Comparison of ENCODE assay signal across 15 mouse cellular contexts in genomic region chr11:99250241-99250640, GRCm38 (mm10). TPM values are rescaled to one million over a fixed set of nuclear protein-coding genes. Genes with fewer than 3 reads are reported as not detected.
A peak's percentile ranks its signal among the peaks of the same experiment; 100 is the strongest.
DNase-seq lines count a peak whose midpoint lies in the region; ATAC-seq and TF ChIP-seq lines count a peak whose summit lies in the region.
"Had no signal": no experiment of that assay in that cellular context is flagged by ENCODE, and none has a peak within 500 bp of the region (broad histone marks: within the 10 kb centered on the region; RNA-seq: fewer than 3 reads in every experiment).

No protein-coding gene starts in this region.

- H3K4me3 ChIP-seq in heart, embryonic 13.5 days, result no peak overlapping the region
- H3K4me3 ChIP-seq in heart, adult 2 months, result no peak overlapping the region
- H3K4me3 ChIP-seq in cortical plate, adult 2 months (ENCODE audit: insufficient read depth, low read length), result no peak overlapping the region
- H3K4me3 ChIP-seq in olfactory bulb, adult 2 months (ENCODE audit: insufficient read depth, low read depth, low read length), result no peak overlapping the region
- no peak overlapping the region for H3K4me3 ChIP-seq in forebrain, embryonic 13.5 days

- H3K27me3 ChIP-seq in heart, embryonic 13.5 days (replicated peaks), result no peaks in the 10 kb centered on the region
- H3K27me3 ChIP-seq in heart, adult 2 months (ENCODE audit: control insufficient read depth, insufficient read depth, low read length), result no peaks in the 10 kb centered on the region
- no peaks in the 10 kb centered on the region for H3K27me3 ChIP-seq in forebrain, embryonic 13.5 days

- TF ChIP-seq POLR2A in heart, adult 2 months (IDR thresholded peaks at IDR 0.05; ENCODE audit: insufficient read depth, low read depth, low read length), result no peak
- peak; percentile 60 for TF ChIP-seq POLR2A in cortical plate, adult 2 months (IDR thresholded peaks at IDR 0.05; ENCODE audit: extremely low read depth, insufficient read depth, low read length)
- no peak for TF ChIP-seq POLR2A in olfactory bulb, adult 2 months (IDR thresholded peaks at IDR 0.05; ENCODE audit: insufficient read depth, low read depth, low read length)

- H3K36me3 ChIP-seq in heart, embryonic 13.5 days, result no peaks in the 10 kb centered on the region
- H3K36me3 ChIP-seq in heart, adult 2 months (ENCODE audit: control insufficient read depth, insufficient read depth, low read length), result no peaks in the 10 kb centered on the region
- H3K36me3 ChIP-seq in forebrain, embryonic 13.5 days (ENCODE audit: poor library complexity, severe bottlenecking), result no peaks in the 10 kb centered on the region

- TF ChIP-seq EP300 in heart, adult 2 months (IDR thresholded peaks at IDR 0.05; ENCODE audit: insufficient read depth, low read depth, low read length), result no peak

- H3K27ac ChIP-seq in heart, embryonic 13.5 days (replicated peaks), result no peak overlapping the region
- H3K27ac ChIP-seq in heart, adult 2 months, result no peak overlapping the region
- H3K27ac ChIP-seq in cortical plate, adult 2 months (ENCODE audit: insufficient read depth, low read length), result no peak overlapping the region
- H3K27ac ChIP-seq in olfactory bulb, adult 2 months (ENCODE audit: insufficient read depth, low read depth, low read length), result peak overlapping the region; percentile 55
- H3K27ac ChIP-seq in forebrain, embryonic 13.5 days, result no peak overlapping the region

- H3K4me1 ChIP-seq in heart, embryonic 13.5 days, result no peaks in the 10 kb centered on the region; the same call in 1 of the 2 replicates
- H3K4me1 ChIP-seq in heart, adult 2 months (ENCODE audit: control insufficient read depth, insufficient read depth, low read length), result no peaks in the 10 kb centered on the region
- H3K4me1 ChIP-seq in cortical plate, adult 2 months (ENCODE audit: control insufficient read depth, insufficient read depth, low read length), result peaks cover 3% of the 10 kb centered on the region; the same call in 1 of the 2 replicates
- peaks cover 6% of the 10 kb centered on the region for H3K4me1 ChIP-seq in olfactory bulb, adult 2 months (ENCODE audit: control insufficient read depth, insufficient read depth, low read length)
- no peaks in the 10 kb centered on the region for H3K4me1 ChIP-seq in forebrain, embryonic 13.5 days

- H3K4me2 ChIP-seq in heart, embryonic 13.5 days, result no peak overlapping the region
- H3K4me2 ChIP-seq in forebrain, embryonic 13.5 days, result no peak overlapping the region

- WGBS in heart, embryonic 13.5 days, result 30% methylated on average over 5 of the region's 5 CpGs
- 25% methylated on average over 5 of the region's 5 CpGs for WGBS in heart, adult 2 months
- 22% methylated on average over 5 of the region's 5 CpGs for WGBS in olfactory bulb, adult 2 months
- 77% methylated on average over 5 of the region's 5 CpGs for WGBS in forebrain, embryonic 13.5 days

- DNase-seq in heart, adult 2 months, result no peak
- DNase-seq in layer of hippocampus, postnatal 10 days (ENCODE audit: low spot score in 2 of 2), result peak; percentile 24 to 35
- DNase-seq in lung, adult 18-20 months, result no peak
- DNase-seq: adrenal gland, adult 2 months; heart, postnatal 36 days; kidney, postnatal 36 days; thymus, postnatal 25 days had no signal

- no peak for ATAC-seq in heart, embryonic 13.5 days (ENCODE audit: extremely low read depth, insufficient number of reproducible peaks, low FRiP score, low TSS enrichment)
- ATAC-seq in forebrain, embryonic 13.5 days, result no peak
- ATAC-seq: intestine, postnatal 0 days had no signal

- TF ChIP-seq CTCF in heart, adult 2 months (IDR thresholded peaks at IDR 0.05), result no peak
- no peak for TF ChIP-seq CTCF in cortical plate, adult 2 months (IDR thresholded peaks at IDR 0.05; ENCODE audit: extremely low read depth, insufficient read depth, low read length)
- no peak for TF ChIP-seq CTCF in olfactory bulb, adult 2 months (IDR thresholded peaks at IDR 0.05; ENCODE audit: insufficient read depth, low read depth, low read length)

- 0 out of 2 replicates have a peak overlapping the region, but pooled peaks have one; percentile 29 for H3K9ac ChIP-seq in heart, embryonic 13.5 days
- H3K9ac ChIP-seq in heart, adult 2 months (ENCODE audit: low read depth, low read length), result no peak overlapping the region
- no peak overlapping the region for H3K9ac ChIP-seq in forebrain, embryonic 13.5 days

- H3K9me3 ChIP-seq in heart, embryonic 13.5 days, result no peaks in the 10 kb centered on the region
- H3K9me3 ChIP-seq in forebrain, embryonic 13.5 days (replicated peaks), result no peaks in the 10 kb centered on the region

- intact Hi-C loops in heart, adult 2 months (cut with DNase I), result no loop called here

- H3K79me2 ChIP-seq in heart, adult 2 months (replicated peaks; ENCODE audit: control insufficient read depth, insufficient read depth, low read length), result no peaks in the 10 kb centered on the region

RNA-seq across cellular contexts. Expression of gene Krt222, which starts 6.4 kb away (rescaled TPM):
- polyA plus RNA-seq in heart, embryonic 13.5 days (2015; fragmentation: Nextera tagmentation; extraction: Ambion mirVana), result 1.7 and 1.9 TPM in 2 replicates
- total RNA-seq in heart, adult 2 months (2021), result 10 to 100 TPM; 26.9 to 31.0 TPM
- 6.8 and 12.7 TPM in 2 replicates for polyA plus RNA-seq in heart, adult 2 months (2012; rRNA removed)
- 25.1 and 27.0 TPM in 2 replicates for polyA plus RNA-seq in cortical plate, adult 2 months (2012; rRNA removed)
- 10 to 100 TPM; 24.0 to 25.7 TPM for total RNA-seq in layer of hippocampus, postnatal 10 days (2021)
- not detected in 2 replicates for polyA plus RNA-seq in olfactory bulb, adult 2 months (2012; ENCODE audit: insufficient read depth, insufficient read length, low replicate concordance, missing spikeins)
- polyA plus RNA-seq in forebrain, embryonic 13.5 days (2015; fragmentation: Nextera tagmentation; extraction: Ambion mirVana), result 0.97 and 1.4 TPM in 2 replicates
- total RNA-seq: megakaryocyte progenitor cell, adult 5-6 weeks had no signal

RNA-seq across cellular contexts. Expression of gene Smarce1, which starts 19.4 kb away (rescaled TPM):
- polyA plus RNA-seq in heart, embryonic 13.5 days (2015; fragmentation: Nextera tagmentation; extraction: Ambion mirVana), result 150 and 165 TPM in 2 replicates
- total RNA-seq in heart, adult 2 months (2021), result 10 to 100 TPM; 41.8 to 44.6 TPM
- polyA plus RNA-seq in heart, adult 2 months (2012; rRNA removed), result 22.2 and 29.3 TPM in 2 replicates
- polyA plus RNA-seq in cortical plate, adult 2 months (2012; rRNA removed), result 60.6 and 69.0 TPM in 2 replicates
- 10 to 100 TPM; 90.7 to 93.3 TPM for total RNA-seq in layer of hippocampus, postnatal 10 days (2021)
- polyA plus RNA-seq in olfactory bulb, adult 2 months (2012; ENCODE audit: insufficient read depth, insufficient read length, low replicate concordance, missing spikeins), result 488 TPM in 1 of 2 replicates, not detected in the other
- 375 and 388 TPM in 2 replicates for polyA plus RNA-seq in forebrain, embryonic 13.5 days (2015; fragmentation: Nextera tagmentation; extraction: Ambion mirVana)

RNA-seq across cellular contexts. Expression of gene Krt24, which starts 34.8 kb away (rescaled TPM):
- polyA plus RNA-seq in heart, embryonic 13.5 days (2015; fragmentation: Nextera tagmentation; extraction: Ambion mirVana), result not detected in 2 replicates
- total RNA-seq in heart, adult 2 months (2021), result not detected
- polyA plus RNA-seq in heart, adult 2 months (2012; rRNA removed), result not detected in 2 replicates
- polyA plus RNA-seq in cortical plate, adult 2 months (2012; rRNA removed), result not detected in 2 replicates
- total RNA-seq in layer of hippocampus, postnatal 10 days (2021), result not detected
- polyA plus RNA-seq in olfactory bulb, adult 2 months (2012; ENCODE audit: insufficient read depth, insufficient read length, low replicate concordance, missing spikeins), result not detected in 2 replicates
- polyA plus RNA-seq in forebrain, embryonic 13.5 days (2015; fragmentation: Nextera tagmentation; extraction: Ambion mirVana), result not detected in 2 replicates
- total RNA-seq: adrenal gland, adult 2 months; gastrocnemius, postnatal 4 days; heart, postnatal 36 days; megakaryocyte progenitor cell, adult 5-6 weeks had no signal
- polyA plus RNA-seq: adrenal gland, adult 2 months; liver, embryonic 16.5 days had no signal

Comparison
In these comparisons a context has a peak if more than half of its experiments do, and no peak if none do; other contexts are left out.
1. DNase-seq: peak in layer of hippocampus, postnatal 10 days (2 of 2); none in heart, adult 2 months (0 of 2) and lung, adult 18-20 months (0 of 2).